Mouse (Mus musculus) ES-CJ7 (cell line): ENCODE data around the gene Fis1.
"Not testable (repeated sequence)": the region's sequence is repeated elsewhere in the genome, so short reads cannot be mapped to it uniquely, and the experiment has no call there.

ENCODE experiments used
- DNase-seq: peaks from one replicate; pipeline ENCODE4 v3.0.0; 2011; ENCODE audit warnings: low read depth, low spot score

The Fis1 gene

GRCm38 (mm10) chr5:136953015-136953414 is at the start of gene Fis1:
Gene Fis1, plus strand, starts transcription at chr5:136953275.
- DNase-seq = peak; percentile 99

DNA sequence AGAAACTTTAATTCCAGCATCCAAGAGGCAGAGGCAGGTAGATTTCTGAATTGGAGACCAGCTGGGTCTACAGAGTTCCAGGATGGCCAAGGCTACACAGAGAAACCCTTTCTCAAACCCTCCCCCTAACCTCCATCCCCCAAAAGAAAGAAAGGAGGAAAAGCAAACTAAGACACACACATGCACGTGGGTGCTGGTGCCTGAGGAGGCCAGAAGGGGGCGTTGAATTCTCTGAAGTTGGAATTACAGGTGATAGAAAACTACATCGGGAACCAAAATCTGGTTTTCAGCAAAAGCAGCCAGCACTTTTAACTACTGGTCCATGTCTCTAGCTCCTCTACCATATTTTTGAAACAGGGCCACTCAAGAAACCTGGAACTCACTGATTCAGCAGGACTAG is 48.5 kb upstream of the Fis1 start:
- DNase-seq = no peak

DNA sequence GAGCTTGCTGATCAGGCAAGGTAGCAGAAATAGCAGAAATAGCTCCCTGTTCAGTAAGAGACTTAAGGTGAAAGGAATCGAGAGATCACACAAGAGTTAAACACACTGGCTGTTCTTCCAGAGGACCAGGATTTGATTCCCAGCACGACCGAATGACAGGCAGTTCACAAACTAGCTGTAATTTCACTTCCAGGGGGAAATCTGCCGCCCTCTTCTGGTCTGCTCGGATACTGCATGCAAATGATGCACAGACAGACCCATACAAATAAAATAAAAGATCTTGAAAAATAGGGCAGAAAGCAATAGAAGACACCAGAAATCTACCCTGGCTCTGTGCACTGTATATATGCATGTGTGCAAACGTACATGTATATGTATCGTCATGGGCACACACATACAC is 47.4 kb upstream of the Fis1 start:
- peak; percentile 76 for DNase-seq

- no peak for DNase-seq
Measured at GRCm38 (mm10) chr5:136907587-136907986, 45.5 kb upstream of the Fis1 start.

- DNase-seq = peak; percentile 92
Measured at GRCm38 (mm10) chr5:136907991-136908857, 44.9 kb upstream of the Fis1 start, which contains the start of gene Ift22. Gene Ift22, plus strand, starts transcription at chr5:136908150.

DNA sequence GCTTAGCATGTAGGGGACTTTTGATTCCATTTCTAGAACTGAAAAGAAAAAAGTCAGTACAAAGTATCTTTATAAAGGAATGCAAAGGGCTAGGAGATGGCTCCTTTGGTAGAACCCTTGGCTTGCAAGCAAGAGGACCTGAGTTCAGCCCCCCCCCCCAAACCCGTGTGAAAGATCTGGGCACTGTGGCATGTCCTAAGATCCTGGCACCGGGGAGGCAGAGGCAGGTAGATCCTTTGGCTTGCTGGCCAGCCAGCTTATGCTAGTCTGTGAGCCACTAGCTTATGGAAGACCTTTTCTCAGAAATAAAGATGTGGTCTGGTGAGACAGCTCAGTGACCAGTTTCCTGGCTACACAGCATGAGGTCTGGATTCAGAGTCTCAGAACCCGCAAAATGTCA is 38.9 kb upstream of the Fis1 start:
- no peak for DNase-seq

DNA sequence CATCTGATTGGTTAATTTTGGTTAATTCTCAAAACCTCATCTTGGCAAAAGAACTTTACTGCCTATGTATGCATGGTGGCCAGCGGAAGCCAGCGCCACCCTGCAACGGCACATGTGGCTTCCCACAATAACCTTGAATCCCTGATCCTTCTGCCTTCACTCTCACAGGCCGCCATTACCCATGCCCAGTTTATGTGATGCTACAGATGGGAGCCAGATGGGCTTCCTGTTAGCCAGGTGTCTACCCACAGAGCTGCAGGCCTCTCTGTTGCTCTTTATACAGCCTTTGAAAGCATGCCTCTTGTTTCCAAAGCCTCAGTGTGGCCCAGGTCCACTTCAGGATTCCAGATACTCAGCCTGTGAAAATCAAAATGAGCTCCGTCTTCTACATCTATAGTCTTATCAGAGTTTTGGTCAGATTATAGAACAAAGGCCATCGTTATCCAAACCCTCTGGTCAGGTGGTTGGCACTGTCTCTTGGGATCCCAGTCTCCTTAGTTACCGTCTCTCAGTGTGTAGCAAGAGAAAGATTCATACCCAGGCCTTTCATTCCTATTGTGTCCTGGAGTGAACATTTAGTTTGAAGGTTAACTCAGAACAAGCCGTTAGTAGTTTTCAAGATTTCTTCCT is 35.3 kb upstream of the Fis1 start:
- DNase-seq = no peak

DNA sequence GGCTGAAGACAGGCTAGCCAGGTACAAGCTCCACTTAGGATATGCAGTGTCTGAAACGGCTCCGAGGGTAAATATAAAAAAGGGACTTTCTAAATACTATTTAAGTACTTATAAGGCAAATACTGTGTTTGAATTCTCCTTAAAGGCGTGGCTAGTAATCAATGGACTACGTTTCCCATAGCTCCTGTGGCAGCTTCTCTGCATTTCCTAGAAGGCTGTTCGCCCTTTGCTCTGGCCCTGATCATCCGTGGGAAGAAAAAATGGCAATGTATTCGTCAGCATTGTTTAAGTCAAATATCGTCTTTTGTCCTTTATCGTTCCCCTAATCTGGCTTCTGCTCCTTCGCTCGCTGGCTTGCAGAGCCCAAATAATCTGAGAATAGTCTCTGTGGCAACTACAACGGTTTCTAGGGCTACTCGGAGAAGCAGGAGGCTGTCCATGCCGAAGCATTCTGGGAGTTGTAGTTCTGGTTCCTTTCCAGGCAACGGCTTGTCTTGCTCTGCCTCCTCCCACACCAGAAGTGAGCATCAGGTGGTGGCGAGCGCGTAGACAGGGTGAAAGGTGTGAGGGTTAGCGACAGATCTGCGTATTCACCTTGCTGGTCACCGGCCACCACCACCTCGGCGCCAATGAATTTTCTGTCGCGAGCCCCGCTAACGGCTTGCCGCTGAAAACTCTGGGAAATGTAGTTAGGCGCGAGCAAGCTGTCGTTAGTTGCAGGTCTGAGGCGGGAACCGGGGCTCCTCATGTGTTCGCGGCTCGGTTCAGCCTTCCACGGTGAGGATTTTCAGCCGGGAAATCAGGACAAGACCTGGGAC is 34.2 kb upstream of the Fis1 start:
- DNase-seq = peak; percentile 82

DNA sequence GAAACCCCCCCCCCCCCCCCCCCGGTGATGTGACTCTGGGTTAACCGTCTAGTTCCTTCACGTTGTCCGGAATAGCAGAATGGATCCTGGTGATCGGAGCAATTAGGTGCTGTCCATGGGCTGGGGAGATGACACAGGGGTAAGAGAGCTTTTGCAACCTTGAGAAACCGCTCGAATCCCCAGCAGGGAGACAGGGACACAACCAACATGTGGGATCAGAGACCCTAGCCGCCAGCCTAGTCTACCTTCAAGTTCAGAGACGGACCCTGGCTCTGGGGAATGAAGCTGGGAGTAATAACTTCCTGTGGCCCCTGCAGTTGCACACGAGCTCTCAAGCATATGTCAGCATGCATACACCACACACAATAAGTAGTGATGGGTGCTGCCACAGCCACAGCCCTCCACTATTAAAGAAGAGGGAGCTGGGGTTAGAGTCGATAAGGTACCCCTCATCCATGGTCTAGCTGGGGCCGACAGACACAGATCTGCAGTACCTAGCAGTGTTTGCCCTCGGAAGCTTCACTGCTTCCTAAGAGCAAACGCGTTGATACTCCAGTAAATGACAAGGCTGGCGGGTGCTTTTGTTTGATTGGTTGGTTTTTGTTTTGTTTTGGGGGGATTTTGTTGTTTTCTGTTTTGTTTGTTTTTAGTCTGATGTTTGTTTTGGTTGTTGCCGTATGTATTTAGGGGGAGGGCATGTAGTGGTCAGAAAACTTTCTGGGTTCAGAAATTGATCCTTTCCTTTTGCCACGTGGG is 33.4 kb upstream of the Fis1 start:
- DNase-seq = no peak

DNA sequence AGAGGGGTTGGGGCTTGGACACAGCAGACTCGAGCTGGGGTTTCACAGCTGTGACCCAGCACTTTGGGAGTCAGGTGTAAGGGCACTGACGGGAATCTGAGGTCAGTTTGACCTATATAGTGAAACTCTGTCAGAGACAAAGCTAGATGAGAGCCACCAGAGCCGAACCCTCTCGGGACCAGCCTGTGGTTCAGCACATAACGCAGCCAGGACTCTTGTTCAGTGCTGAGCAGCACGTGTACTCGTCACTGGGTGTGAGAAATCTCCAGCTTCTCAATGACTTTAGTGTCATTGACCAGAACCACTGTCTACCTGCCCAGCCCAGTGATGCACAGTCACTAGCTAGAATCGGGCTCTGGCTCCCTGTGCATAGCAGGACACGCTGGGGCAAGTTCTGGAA is 30.2 kb upstream of the Fis1 start:
- DNase-seq = no peak

DNA sequence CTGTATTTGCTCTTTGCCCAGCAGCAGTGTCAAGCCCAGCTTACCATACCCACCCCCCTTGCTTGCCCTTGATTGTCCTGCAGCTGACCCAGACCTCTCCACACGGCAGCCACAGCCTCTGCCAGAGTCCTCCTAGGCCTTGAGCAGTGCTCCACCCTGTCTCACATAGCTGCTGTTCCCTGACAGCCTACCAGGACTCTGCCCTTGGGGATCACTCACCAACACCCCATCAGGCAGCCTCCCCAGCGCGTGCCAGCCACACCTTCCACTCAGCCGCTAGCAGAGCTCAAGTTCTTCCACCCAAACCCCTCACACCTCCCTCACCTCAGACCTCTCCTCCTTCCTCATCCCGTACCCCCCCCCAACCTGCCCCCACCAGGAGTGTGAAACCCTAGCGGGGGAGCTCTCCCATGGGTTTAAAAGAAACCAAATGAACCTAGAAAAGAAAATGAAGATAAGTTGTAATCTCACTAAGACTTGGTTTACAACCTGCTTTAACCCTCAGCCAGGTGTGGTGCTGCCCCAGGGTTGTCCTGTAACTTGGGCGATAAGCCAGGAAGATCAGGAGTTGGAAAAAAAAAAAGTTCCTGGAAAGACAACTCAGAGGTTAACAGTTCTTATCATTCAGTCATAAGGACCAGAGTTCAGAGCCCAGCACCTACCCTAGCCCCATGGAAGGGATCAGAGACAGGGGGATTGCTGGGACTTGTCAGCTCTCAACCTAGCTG is 29.2 kb upstream of the Fis1 start:
- no peak for DNase-seq

- peak; percentile 89 for DNase-seq
Measured at GRCm38 (mm10) chr5:136929073-136929472, 24.0 kb upstream of the Fis1 start.

DNA sequence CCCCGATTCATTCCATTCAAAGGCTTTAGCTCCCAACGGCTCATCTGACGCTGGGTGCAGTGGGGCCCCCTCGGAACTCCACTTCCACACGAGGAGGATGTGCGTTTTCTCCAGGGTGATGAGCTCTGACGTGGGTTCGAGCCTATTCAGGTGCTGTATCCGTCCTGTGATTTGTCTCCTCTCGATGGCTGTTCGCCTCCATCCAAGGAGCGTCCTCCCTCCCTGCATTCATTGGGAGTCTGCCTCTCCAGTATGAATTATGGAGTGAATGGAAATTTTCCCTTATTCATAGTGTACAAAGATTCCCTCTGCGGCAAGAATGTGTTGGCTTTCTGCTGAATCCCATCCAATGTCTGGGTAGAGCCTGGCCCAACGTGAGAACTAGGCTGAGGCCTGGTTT is 21.2 kb upstream of the Fis1 start:
- DNase-seq = no peak

DNA sequence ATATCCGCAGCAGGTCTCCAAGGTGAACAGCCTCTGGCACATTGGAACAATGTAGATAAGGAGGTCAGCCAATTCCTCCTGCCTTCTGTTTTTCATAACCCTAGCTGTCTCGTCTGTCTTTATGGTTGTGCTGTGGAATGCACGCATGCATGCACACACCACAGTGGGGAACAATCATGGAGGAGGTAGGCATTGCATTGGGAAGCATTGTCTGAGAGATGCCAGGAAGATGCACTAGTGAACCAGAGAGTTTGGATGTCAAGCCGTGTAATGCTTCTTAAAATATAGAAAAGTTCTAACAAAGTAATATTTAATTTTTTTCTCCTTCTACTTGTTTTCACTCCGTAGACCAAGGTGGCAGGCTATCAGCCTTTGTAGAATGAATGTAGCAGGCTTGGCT is 20.1 kb upstream of the Fis1 start:
- DNase-seq = peak; percentile 52

GRCm38 (mm10) chr5:136933930-136934329 is 19.1 kb upstream of the Fis1 start:
- peak; percentile 88 for DNase-seq

DNA sequence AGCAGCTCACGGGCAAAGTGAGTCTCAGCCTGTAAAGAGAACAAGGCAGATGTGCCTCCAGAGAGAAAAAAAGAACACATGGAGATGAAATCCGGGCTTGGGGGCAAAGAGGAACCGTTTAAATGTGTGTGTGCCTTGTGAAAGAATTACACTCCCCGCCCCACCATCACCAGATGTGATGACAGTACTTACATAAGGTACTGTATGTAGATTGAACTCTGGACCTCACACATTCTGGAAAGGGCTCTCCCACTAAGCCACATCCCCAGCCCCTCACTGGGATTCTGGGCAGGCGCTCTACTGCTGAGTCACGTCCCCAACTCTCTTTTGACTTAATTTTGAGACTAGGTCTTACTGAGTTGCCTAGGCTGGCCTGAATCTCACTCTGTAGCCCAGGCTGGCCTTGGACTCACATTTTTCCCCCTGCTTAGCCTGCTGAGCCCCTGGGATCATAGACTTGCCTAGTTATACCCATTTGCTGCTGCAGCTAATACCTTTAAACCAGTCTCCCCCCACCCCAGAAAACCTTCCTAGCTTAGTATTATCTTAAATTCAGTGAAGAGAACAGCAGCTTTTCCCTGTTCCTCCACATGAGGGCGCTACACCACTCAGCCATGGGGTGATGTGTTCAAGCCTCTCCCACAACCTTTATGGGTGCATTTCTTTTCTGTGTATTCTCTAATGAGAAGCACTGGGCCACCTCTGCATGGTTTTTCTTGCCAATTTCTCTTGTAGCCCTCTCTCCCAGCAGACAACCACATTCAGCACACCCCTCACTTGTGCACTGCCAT is 17.0 kb upstream of the Fis1 start:
- peak; percentile 71 for DNase-seq

DNA sequence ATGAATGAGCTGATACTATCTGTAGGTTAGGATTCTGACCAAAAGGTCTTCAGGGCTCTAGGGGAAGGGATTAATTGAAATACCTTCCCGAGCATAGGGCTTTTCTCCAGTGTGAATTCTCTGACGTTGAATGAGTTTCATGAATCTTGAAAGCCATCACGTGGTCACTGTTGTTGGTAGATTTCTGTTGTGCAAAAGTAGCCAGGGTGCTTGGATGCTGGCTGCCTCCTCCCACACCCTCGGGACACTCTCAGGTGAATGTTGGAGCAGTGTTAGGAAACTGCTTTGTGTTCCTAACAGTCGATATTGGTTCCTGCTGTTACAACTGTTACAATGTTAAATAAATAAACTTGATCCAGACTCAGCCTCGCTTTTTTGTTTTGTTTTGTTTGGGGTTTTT is 16.3 kb upstream of the Fis1 start:
- DNase-seq = no peak

- DNase-seq = no peak
Measured at GRCm38 (mm10) chr5:136937621-136938020, 15.5 kb upstream of the Fis1 start.

- DNase-seq = peak; percentile 75
Measured at GRCm38 (mm10) chr5:136939284-136939683, 13.8 kb upstream of the Fis1 start.

GRCm38 (mm10) chr5:136940029-136940428 is 13.0 kb upstream of the Fis1 start:
- DNase-seq = not testable (repeated sequence)
